Mouse (Mus musculus): ENCODE data around the gene Vmn1r22. TPM values are rescaled to one million over a fixed set of nuclear protein-coding genes. Genes with fewer than 3 reads are reported as not detected.
"Not testable (repeated sequence)": the region's sequence is repeated elsewhere in the genome, so short reads cannot be mapped to it uniquely, and the experiment has no call there.

Vmn1r22 gene
- polyA plus RNA-seq (2012; rRNA removed) = not detected in 2 replicates

GRCm38 (mm10) chr6:57907928-57908327 lies at the start of gene Vmn1r22:
TSS of gene Vmn1r22 (minus strand) at chr6:57908028.
- 71% methylated on average over 1 of the region's 1 CpGs for WGBS
- Histone ChIP-seq H3K4me1 (ENCODE audit: control insufficient read depth, insufficient read depth, low read length) (no peaks in the 10 kb centered on the region), H3K4me3 (replicated peaks; ENCODE audit: extremely low read depth, low read depth, low read length) (no peak within 1 kb of the TSS)
- no peak for DNase-seq
- TF ChIP-seq POLR2A (IDR thresholded peaks at IDR 0.05; ENCODE audit: borderline replicate concordance, extremely low read depth, low read depth, low read length) = no peak
- TF ChIP-seq CTCF (IDR thresholded peaks at IDR 0.05; ENCODE audit: insufficient read depth, low read length) = no peak

- no peak within 1 kb of the TSS for H3K4me3 ChIP-seq (replicated peaks; ENCODE audit: extremely low read depth, low read depth, low read length)
- no peaks in the 10 kb centered on the region for H3K4me1 ChIP-seq (ENCODE audit: control insufficient read depth, insufficient read depth, low read length)
- TF ChIP-seq POLR2A (IDR thresholded peaks at IDR 0.05; ENCODE audit: borderline replicate concordance, extremely low read depth, low read depth, low read length) (no peak), CTCF (IDR thresholded peaks at IDR 0.05; ENCODE audit: insufficient read depth, low read length) (no peak)
- WGBS = 84% methylated on average over 1 of the region's 1 CpGs
- no peak for DNase-seq
Observed at GRCm38 (mm10) chr6:57926738-57927137, 18.9 kb upstream of the Vmn1r22 start, which contains the start of gene Vmn1r23. TSS of gene Vmn1r23 (minus strand) at chr6:57926838.

GRCm38 (mm10) chr6:57859043-57860042 lies 48.5 kb downstream of the Vmn1r22 start:
- WGBS = 48% methylated on average over 6 of the region's 6 CpGs
- DNase-seq = no peak
- peak; percentile 41 for TF ChIP-seq CTCF (IDR thresholded peaks at IDR 0.05; ENCODE audit: insufficient read depth, low read length)
- no peak for TF ChIP-seq POLR2A (IDR thresholded peaks at IDR 0.05; ENCODE audit: borderline replicate concordance, extremely low read depth, low read depth, low read length)
- Histone ChIP-seq H3K4me1 (ENCODE audit: control insufficient read depth, insufficient read depth, low read length) (no peaks in the 10 kb centered on the region), H3K4me3 (replicated peaks; ENCODE audit: extremely low read depth, low read depth, low read length) (no peak overlapping the region)

GRCm38 (mm10) chr6:57851177-57851576 lies 56.7 kb downstream of the Vmn1r22 start:
- DNase-seq; H3K4me1 ChIP-seq (ENCODE audit: control insufficient read depth, insufficient read depth, low read length); H3K4me3 ChIP-seq (replicated peaks; ENCODE audit: extremely low read depth, low read depth, low read length): not testable (repeated sequence)
- WGBS = 88% methylated on average over 5 of the region's 5 CpGs

- TF ChIP-seq CTCF (IDR thresholded peaks at IDR 0.05; ENCODE audit: insufficient read depth, low read length) = no peak
- Histone ChIP-seq H3K4me3 (replicated peaks; ENCODE audit: extremely low read depth, low read depth, low read length) (no peak within 1 kb of the TSS), H3K4me1 (ENCODE audit: control insufficient read depth, insufficient read depth, low read length) (no peaks in the 10 kb centered on the region)
- 33% methylated on average over 1 of the region's 1 CpGs for WGBS
- no peak for DNase-seq
Observed at GRCm38 (mm10) chr6:57850286-57850685, 57.5 kb downstream of the Vmn1r22 start, which contains the start of gene Vmn1r21. TSS of gene Vmn1r21 (minus strand) at chr6:57850343.

Other genes with a start within 250 kb of the Vmn1r22 start
- gene Pyurf, start 215.9 kb downstream of the Vmn1r22 start, polyA plus RNA-seq (2012; rRNA removed) = 7.3 and 8.4 TPM in 2 replicates
- 4.4 and 4.9 TPM in 2 replicates for gene Lancl2, start 205.5 kb downstream of the Vmn1r22 start, polyA plus RNA-seq (2012; rRNA removed)
- gene Vopp1, start 82.9 kb downstream of the Vmn1r22 start, polyA plus RNA-seq (2012; rRNA removed) = 12.9 and 16.4 TPM in 2 replicates
- not detected in 2 replicates for gene Vmn1r21, start 57.7 kb downstream of the Vmn1r22 start, polyA plus RNA-seq (2012; rRNA removed)
- gene Vmn1r23, start 18.8 kb upstream of the Vmn1r22 start, polyA plus RNA-seq (2012; rRNA removed) = not detected in 2 replicates
- gene Vmn1r24, start 53.5 kb upstream of the Vmn1r22 start, polyA plus RNA-seq (2012; rRNA removed) = not detected in 2 replicates
- gene Vmn1r25, start 72.8 kb upstream of the Vmn1r22 start, polyA plus RNA-seq (2012; rRNA removed) = not detected in 2 replicates
- gene Vmn1r26, start 107.1 kb upstream of the Vmn1r22 start, polyA plus RNA-seq (2012; rRNA removed) = not detected in 2 replicates